Mouse (Mus musculus): ENCODE measurements around the gene Krt2. TPM values are rescaled to one million over a fixed set of nuclear protein-coding genes. Genes with fewer than 3 reads are reported as not detected.

Krt2 gene
- total RNA-seq, 2 experiments from 2014 or later: not detected

DNA sequence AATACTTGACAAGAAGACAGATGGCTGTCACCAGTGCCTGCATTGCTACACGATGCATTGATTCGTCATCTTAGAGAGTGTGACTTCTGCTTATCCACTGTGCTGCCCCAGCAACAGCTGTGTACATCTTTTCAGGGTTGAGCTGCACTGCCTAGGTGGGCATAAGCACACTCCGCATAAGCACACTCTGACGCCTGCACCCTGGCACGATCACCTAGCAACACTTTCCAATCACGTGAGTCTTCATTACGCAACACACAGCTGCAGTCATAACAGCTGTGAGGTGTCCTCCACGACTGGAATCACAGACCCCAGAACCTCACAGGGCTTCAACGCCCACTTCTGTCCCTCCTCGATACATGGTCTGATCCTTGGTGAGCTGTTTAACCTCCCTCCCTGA lies 44.5 kb downstream of the Krt2 start:
- DNase-seq: peak in 1 of 2 experiments; percentile 6
- intact Hi-C loops (cut with DNase I): loop anchor here (2.0 to 5.0 kb wide), 3 partner anchors 236 to 435 kb away; no protein-coding TSS in a partner anchor

DNA sequence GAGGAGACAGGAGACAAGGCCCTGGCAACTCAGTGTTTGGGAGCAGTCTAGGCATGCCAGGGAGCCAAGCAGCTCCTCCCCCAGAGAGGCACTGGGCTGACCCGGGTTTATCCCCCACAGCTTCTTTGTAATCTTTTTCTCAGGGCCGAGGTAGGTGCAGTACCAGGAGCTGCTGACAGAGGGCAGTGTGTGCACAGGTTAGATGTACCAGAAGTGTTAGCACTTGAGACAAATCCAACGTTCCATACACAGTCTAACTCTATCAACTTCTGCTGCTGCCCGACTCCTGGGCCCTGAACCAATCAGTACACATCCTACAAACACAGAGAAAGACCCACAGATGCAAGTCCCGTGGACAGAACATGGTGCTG lies 45.3 kb downstream of the Krt2 start:
- peak; percentile 85 to 94 for DNase-seq
- intact Hi-C loops (cut with DNase I): loop anchor here (1.0 to 5.0 kb wide), 5 partner anchors 201 to 434 kb away; no protein-coding TSS in a partner anchor

DNA sequence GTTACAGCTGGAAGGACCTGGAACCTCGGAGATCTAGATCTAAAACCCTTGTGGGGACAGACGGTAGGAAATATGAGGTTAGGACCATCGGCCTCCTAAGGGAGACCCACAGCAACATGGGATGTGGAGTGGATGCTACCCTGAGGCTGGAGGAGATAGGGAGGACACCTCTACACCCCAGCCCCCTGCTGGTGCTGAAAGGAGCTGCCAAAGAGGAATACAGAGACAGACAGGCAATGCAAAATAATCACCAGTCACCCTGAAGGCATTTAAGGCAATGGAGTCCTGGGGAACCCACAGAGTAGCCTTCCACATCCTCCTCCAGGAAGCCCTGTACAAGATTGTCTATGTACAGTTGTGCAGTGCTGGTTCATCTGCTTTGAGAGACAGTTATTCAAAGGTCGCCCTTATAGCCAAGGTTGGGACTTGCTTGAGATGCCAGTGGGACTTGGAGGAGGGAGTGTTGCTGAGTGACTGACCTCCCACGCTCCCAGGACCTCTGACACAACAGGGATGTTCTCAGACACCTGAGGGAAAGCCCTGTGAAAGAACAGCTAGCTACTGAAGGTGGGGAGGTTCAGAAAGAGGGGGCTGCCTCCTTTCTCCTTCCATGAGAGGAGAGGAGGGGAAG lies 45.8 kb downstream of the Krt2 start:
- intact Hi-C loops (cut with DNase I): loop anchor here (1.0 to 5.0 kb wide), 5 partner anchors 201 to 433 kb away; no protein-coding TSS in a partner anchor
- no peak for DNase-seq

DNA sequence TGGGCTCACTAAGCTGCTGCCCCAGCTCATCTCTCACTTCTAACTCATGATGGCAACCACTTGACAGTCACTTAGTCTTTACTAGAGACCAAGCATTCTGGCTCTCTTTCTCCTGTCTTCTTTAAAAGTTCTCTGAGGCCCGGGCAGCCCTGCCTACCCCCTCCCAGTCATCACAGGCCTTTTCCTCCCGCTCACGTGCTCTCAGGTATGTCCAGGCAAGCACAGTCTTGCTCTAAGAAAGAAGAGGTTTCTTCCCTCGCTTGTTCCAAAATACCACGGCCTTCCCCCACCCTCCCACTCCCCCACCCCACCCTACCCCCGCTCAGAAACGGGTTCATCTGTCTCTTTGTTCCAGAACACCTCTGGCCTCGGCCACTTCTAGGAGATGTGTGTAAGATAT lies 47.7 kb downstream of the Krt2 start:
- no peak for DNase-seq
- intact Hi-C loops (cut with DNase I): loop anchor here (5.0 kb wide), 1 partner anchor 233 kb away; no protein-coding TSS in a partner anchor

Other genes starting within 250 kb of the Krt2 start
- not detected for gene Krt75, start 244.3 kb downstream of the Krt2 start, total RNA-seq (2021)
- gene Gm5414, start 190.0 kb downstream of the Krt2 start, total RNA-seq (2021): not detected
- not detected for gene Gm5478, start 170.8 kb downstream of the Krt2 start, total RNA-seq (2021)
- gene Krt6b, start 137.9 kb downstream of the Krt2 start, total RNA-seq (2021): not detected
- gene Krt6a, start 123.9 kb downstream of the Krt2 start, total RNA-seq (2021): not detected
- gene Krt5, start 105.3 kb downstream of the Krt2 start, total RNA-seq (2021): not detected
- not detected for gene Krt71, start 75.1 kb downstream of the Krt2 start, total RNA-seq (2021)
- not detected for gene Krt72, start 31.7 kb downstream of the Krt2 start, total RNA-seq (2021)
- not detected for gene Krt73, start 15.8 kb downstream of the Krt2 start, total RNA-seq (2021)
- gene Krt1, start 32.6 kb upstream of the Krt2 start, total RNA-seq (2021): not detected
- gene Krt77, start 51.5 kb upstream of the Krt2 start, total RNA-seq (2021): not detected
- not detected for gene Krt76, start 74.8 kb upstream of the Krt2 start, total RNA-seq (2021)
- gene Krt4, start 106.6 kb upstream of the Krt2 start, total RNA-seq (2021): not detected
- gene Krt79, start 122.2 kb upstream of the Krt2 start, total RNA-seq (2021): not detected
- gene Krt78, start 136.1 kb upstream of the Krt2 start, total RNA-seq (2021): not detected
- 1 to 10 TPM; 1.4 to 2.5 TPM for gene Krt8, start 186.3 kb upstream of the Krt2 start, total RNA-seq (2021)
- gene Krt18, start 210.0 kb upstream of the Krt2 start, total RNA-seq (2021): 1 to 10 TPM; 2.5 to 5.1 TPM

Data from heart, postnatal 36 days (tissue).